Mouse (Mus musculus) kidney, adult 2 months (tissue): ENCODE data around the gene Lamp1.

Experiments
- CTCF ChIP-seq: fragments of 200-500 bp; conservative IDR thresholded peaks from 2 replicates; pipeline ENCODE4 v1.5.1; 2011; ENCODE audit warnings: low read depth, mild to moderate bottlenecking, control low read depth, low read length, moderate library complexity, mixed read lengths; ENCODE audit not compliant: insufficient read depth, insufficient read length
- POLR2A ChIP-seq: fragments of 200-500 bp; IDR thresholded peaks from one replicate; pipeline ENCODE4 v1.6.1; 2011; ENCODE audit warnings: low read depth, low read length, control low read depth

DNA sequence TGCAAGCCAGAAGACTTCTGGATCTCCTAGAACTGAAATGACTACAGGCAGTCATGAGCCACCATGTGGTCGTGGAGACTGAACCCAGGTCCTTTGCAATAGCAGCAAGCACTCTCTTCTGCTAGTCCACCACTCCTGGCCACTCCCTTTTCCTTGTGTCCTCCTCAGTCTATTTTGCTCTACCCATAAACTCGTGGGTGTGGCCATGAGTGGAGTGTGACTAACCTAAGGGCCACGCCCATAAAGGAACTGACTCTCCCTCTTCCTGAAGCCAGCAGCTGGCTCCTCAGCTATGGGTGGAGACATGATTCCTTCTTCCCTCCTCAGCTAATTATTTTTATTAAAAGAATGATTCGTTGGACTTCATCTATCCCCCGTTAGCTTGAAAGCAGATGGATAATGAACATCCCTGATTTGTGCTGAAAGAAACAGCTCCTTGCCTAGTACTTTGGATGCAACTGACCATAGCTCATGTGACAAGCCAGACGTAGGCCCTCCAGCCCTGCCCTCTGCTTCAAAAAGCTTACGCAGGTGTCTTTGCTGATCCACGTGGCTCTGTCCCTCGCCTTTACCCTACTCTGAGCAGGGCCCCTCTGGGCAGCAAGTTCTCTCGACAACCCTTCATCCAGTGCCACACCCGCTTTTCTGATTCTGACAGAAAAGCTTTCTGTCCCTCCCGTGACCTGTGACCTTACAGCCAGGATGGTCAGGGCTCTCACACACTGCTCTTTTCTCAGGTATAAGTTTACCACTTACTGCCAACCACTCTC, 45.6 kb downstream of the Lamp1 start:
- TF ChIP-seq CTCF (no peak), POLR2A (no peak)
